Mouse (Mus musculus) embryonic stem cell, embryonic (primary cell): ENCODE data around the gene Hmgcs1.

Experiments used
- CTCF ChIA-PET, 4 experiments: fragments of 300-600 bp in 2 of 4; fragments of 350-600 bp in 2 of 4; sonication (Branson Sonifier 250); formaldehyde crosslinking; loops; one replicate each; lab custom pipeline; 2022; ENCODE audit warnings: inconsistent platforms in 2 of 4; lab: Charles Lee
- POLR2A ChIA-PET, 4 experiments: fragments of 300-600 bp in 2 of 4; fragments of 350-600 bp in 2 of 4; sonication (Branson Sonifier 250); formaldehyde crosslinking; loops; one replicate each; lab custom pipeline; 2022; ENCODE audit warnings: antibody characterized with exemption in 4 of 4, inconsistent platforms in 1 of 4; lab: Charles Lee

Hmgcs1 gene

GRCm38 (mm10) chr13:119724541-119724940, 34.4 kb downstream of the Hmgcs1 start:
- ChIA-PET POLR2A (interaction anchor here in 2 of 4 experiments (1.2 to 2.1 kb wide), 4 partner anchors 24 to 34 kb away, joined by 3 to 6 read pairs (median 4); partner anchors contain the start of gene Hmgcs1 (in 2 of the 2)), CTCF (interaction anchor here in 1 of 4 experiments (1.6 kb wide), 1 partner anchor 79 kb away, joined by 5 read pairs; no protein-coding TSS in a partner anchor)

GRCm38 (mm10) chr13:119727608-119728387, 37.6 kb downstream of the Hmgcs1 start:
- ChIA-PET POLR2A (interaction anchor here in 2 of 4 experiments (1.2 to 1.6 kb wide), 4 partner anchors 16 to 38 kb away, joined by 3 to 5 read pairs (median 4); partner anchors contain the start of genes Hmgcs1 (in 1 of the 2) and Nim1k (in 1 of the 2)), CTCF (interaction anchor here in 1 of 4 experiments (0.7 kb wide), 2 partner anchors 14 to 73 kb away, joined by 3 read pairs; no protein-coding TSS in a partner anchor)

DNA sequence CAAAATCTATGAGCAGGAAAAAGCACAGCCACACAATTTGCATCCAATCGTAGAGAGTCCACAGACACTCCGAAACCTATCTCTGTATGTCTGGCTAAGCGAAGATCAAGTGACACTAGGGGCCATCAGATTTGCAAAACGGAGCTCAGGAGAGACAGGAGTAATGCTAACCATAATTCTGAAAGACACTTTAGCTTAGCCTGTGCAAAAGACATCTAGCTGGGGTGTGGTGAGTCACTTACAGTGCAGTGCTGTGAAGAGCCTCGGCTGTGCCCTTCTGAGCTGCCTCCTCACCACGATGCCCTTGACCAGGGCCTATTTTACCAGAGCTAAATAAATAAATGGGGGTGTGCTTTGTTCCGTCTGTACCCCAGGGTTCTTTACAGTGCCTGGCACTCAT, 39.2 kb downstream of the Hmgcs1 start:
- CTCF ChIA-PET: no interaction called here
- POLR2A ChIA-PET: interaction anchor here in 1 of 4 experiments (1.6 to 2.3 kb wide), 2 partner anchors 11 to 18 kb away, joined by 5 to 8 read pairs; no protein-coding TSS in a partner anchor

GRCm38 (mm10) chr13:119731448-119731847, 41.3 kb downstream of the Hmgcs1 start:
- ChIA-PET POLR2A (interaction anchor here in 1 of 4 experiments (0.8 to 2.3 kb wide), 2 partner anchors 9 to 41 kb away, joined by 4 to 8 read pairs; partner anchors contain the start of gene Hmgcs1), CTCF (no interaction called here)

GRCm38 (mm10) chr13:119741390-119742237, 51.4 kb downstream of the Hmgcs1 start:
- POLR2A ChIA-PET: interaction anchor here in 3 of 4 experiments (0.6 to 1.5 kb wide), 7 partner anchors 15 to 144 kb away, joined by 3 to 8 read pairs (median 3); partner anchors contain the start of genes Hmgcs1 (in 1 of the 3), Nim1k (in 1 of the 3) and Zfp131 (in 1 of the 3)
- CTCF ChIA-PET: interaction anchor here in 3 of 4 experiments (0.6 to 0.7 kb wide), 3 partner anchors 13 to 60 kb away, joined by 3 read pairs; no protein-coding TSS in a partner anchor

DNA sequence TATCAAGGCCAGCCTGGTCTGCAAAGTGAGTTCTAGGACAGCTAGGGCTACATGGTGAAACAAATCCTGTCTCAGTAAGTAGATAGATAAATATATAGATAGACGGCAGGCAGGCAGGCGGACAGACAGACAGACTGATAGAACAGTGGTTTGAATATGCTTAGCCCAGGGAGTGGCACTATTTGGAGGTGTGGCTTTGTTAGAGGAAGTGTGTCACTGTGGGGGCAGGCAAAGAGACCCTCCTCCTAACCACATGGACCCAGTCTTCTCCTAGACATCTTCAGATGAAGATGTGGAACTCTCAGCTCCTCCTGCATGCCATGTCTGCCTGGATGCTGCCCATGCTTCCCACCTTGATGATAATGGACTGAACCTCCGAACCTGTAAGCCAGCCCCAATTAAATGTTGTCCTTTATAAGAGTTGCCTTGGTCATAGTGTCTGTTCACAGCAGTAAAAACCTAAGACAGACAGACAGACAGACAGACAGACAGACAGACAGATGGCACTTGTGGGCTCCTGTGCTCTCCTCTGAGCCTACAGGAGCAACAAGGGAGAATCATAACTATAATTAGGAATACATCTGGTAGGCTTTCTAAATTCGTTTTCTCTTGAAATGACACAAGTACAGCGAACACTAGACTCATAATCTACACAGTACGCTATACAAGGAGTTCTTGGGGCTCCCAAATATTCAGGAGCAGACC, 52.7 kb downstream of the Hmgcs1 start:
- ChIA-PET POLR2A (interaction anchor here in 1 of 4 experiments (1.2 kb wide), 1 partner anchor 47 kb away, joined by 3 read pairs; no protein-coding TSS in a partner anchor), CTCF (interaction anchor here in 1 of 4 experiments (1.7 kb wide), 1 partner anchor 58 kb away, joined by 4 read pairs; no protein-coding TSS in a partner anchor)

- CTCF ChIA-PET: interaction anchor here in 1 of 4 experiments (1.7 kb wide), 1 partner anchor 58 kb away, joined by 4 read pairs; no protein-coding TSS in a partner anchor
- POLR2A ChIA-PET: interaction anchor here in 1 of 4 experiments (1.0 to 1.3 kb wide), 3 partner anchors 10 to 34 kb away, joined by 3 to 5 read pairs (median 5); no protein-coding TSS in a partner anchor
These were observed 53.3 kb downstream of the Hmgcs1 start for GRCm38 (mm10) chr13:119743470-119743869.

- ChIA-PET POLR2A (no interaction called here), CTCF (interaction anchor here in 1 of 4 experiments (0.6 kb wide), 1 partner anchor 342 kb away, joined by 6 read pairs; no protein-coding TSS in a partner anchor)
These were observed 56.8 kb downstream of the Hmgcs1 start for GRCm38 (mm10) chr13:119746930-119747329.

DNA sequence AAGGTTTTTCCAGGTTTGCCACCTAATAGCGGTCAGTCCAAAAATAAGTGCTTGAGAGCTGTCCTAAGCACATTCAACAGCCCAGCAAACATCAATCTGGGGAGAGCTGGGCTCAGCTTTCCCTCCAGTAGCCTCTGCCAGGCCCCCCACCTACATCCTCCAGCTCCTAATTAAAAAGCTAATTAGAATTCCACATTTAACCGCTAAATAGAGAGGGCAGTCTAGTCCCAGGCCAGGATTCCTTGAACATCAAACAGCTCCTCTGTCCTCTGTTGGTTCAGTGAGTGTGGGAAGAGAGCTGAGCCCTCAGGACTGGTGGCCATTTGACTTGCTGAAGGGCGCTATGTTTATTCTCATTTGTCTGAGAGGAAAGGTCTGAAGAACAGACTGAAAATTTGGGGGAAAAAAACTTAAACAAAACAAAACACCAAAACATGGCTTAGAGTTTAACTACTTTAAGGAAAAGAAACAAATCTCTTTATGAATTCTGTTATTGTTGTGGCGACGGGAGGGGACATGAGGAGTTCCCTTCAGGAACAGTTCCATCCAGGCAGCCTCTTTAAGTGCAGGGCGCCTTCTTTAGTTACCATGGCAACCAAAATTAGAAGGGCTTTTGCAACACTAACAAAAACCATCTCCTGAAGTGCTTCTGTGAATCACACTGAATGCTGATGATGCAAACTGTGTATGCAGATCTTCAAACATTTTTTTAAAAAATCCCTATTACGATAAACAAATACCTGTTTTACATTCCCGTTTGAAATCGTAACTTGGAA, 63.9 kb downstream of the Hmgcs1 start:
- ChIA-PET POLR2A (interaction anchor here in 1 of 4 experiments (1.2 kb wide), 1 partner anchor 10 kb away, joined by 5 read pairs; no protein-coding TSS in a partner anchor), CTCF (no interaction called here)

- POLR2A ChIA-PET: interaction anchor here in 2 of 4 experiments (1.1 to 1.5 kb wide), 2 partner anchors 17 to 36 kb away, joined by 3 read pairs; partner anchors contain the start of gene Zfp131 (in 1 of the 2)
- CTCF ChIA-PET: interaction anchor here in 1 of 4 experiments (0.7 kb wide), 1 partner anchor 13 kb away, joined by 3 read pairs; no protein-coding TSS in a partner anchor
These were observed 64.4 kb downstream of the Hmgcs1 start for GRCm38 (mm10) chr13:119754635-119755020.

- ChIA-PET POLR2A (interaction anchor here (0.8 to 2.8 kb wide), 10 partner anchors 9 to 36 kb away, joined by 3 to 12 read pairs (median 4); partner anchors contain the start of gene Zfp131 (in 2 of the 4)), CTCF (interaction anchor here in 1 of 4 experiments (0.7 kb wide), 1 partner anchor 14 kb away, joined by 3 read pairs; no protein-coding TSS in a partner anchor)
These were observed 65.0 kb downstream of the Hmgcs1 start for GRCm38 (mm10) chr13:119755141-119755547.

- CTCF ChIA-PET: no interaction called here
- POLR2A ChIA-PET: interaction anchor here (0.5 to 2.8 kb wide), 13 partner anchors 8 to 290 kb away, joined by 3 to 12 read pairs (median 4); partner anchors contain the start of genes Zfp131 (in 3 of the 4) and Hmgcs1 (in 1 of the 4)
These were observed 65.7 kb downstream of the Hmgcs1 start, which contains the start of gene Nim1k for GRCm38 (mm10) chr13:119755681-119756471. Nim1k (minus strand) TSS chr13:119755882.

DNA sequence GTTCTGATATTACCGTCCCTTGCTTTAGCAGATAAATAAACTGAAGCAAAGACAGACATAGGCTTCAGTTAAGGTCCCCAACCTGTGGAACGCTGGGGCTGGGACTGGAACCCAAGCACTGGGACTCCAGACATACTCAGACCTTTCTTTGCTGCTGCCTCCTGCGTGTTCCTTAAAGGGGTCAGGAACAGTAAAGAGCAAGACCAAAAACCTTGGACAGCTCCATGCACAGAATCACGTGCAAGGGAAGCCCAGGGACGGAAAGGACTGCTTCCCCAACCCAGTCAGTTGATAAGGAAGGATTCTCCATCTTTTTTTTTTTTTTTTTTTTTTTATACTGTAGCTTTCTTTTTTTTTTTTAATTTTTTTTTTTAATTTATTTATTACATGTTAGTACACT, 66.7 kb downstream of the Hmgcs1 start:
- POLR2A ChIA-PET: interaction anchor here in 2 of 4 experiments (0.6 to 2.8 kb wide), 6 partner anchors 10 to 67 kb away, joined by 3 to 12 read pairs (median 6); partner anchors contain the start of gene Hmgcs1 (in 1 of the 2)
- CTCF ChIA-PET: interaction anchor here in 1 of 4 experiments (0.7 kb wide), 1 partner anchor 113 kb away, joined by 14 read pairs; no protein-coding TSS in a partner anchor
